Mouse (Mus musculus) lung, postnatal 0 days (tissue): ENCODE results near the gene Krt33b.

Experiments
- CTCF ChIP-seq: IDR thresholded peaks from 2 replicates; pipeline ENCODE4 v1.5.1; 2016; ENCODE audit warnings: antibody characterized with exemption, mild to moderate bottlenecking
- EP300 ChIP-seq: IDR thresholded peaks from 2 replicates; pipeline ENCODE4 v1.6.1; 2016; ENCODE audit warnings: antibody characterized with exemption, mild to moderate bottlenecking, control low read depth

DNA sequence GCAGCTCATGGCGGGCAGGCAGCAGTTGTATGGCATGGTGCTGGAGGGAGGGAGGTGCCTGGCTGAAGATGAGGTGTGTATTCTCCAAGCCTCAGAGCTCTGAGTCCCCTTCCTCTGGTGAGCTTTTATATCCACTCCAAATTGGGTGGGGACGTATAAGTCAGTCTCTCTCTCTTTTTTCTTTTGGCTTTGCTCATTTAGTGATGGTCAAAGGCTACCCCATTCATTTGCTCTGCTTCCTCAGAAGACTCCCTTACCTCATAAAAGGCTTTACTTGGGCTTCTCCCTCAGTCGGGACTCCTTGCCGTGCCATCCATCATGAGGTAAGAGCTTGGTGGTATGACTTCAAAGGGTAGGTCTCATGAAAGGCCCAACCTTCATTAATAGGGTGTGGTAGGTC lies 13.6 kb downstream of the Krt33b start, which contains the start of gene Krt33a:
- TF ChIP-seq CTCF (no peak), EP300 (no peak)
